Mouse (Mus musculus) heart, postnatal 10 days (tissue): Measurements from ENCODE around the gene Osbpl2. TPM values are rescaled to one million over a fixed set of nuclear protein-coding genes. Genes with fewer than 3 reads are reported as not detected.
"Not testable (repeated sequence)": the region's sequence is repeated elsewhere in the genome, so short reads cannot be mapped to it uniquely, and the experiment has no call there.

ENCODE experiments used
- DNase-seq, 2 experiments: peaks; one replicate each; pipeline ENCODE4 v3.0.0; 2021
- intact Hi-C: fragments of 180-260 bp; cut with DNase I; formaldehyde crosslinking; loops from one replicate; pipeline ENCODE4 v1.15.1; 2025
- total RNA-seq, 2 experiments: library from RNA; stranded (reverse); gene quantifications; 2 replicates each; pipeline ENCODE4 v1.2.3; 2021

Osbpl2 gene
- total RNA-seq, 2 experiments from 2014 or later, result 31.2 to 37.0 TPM

DNA sequence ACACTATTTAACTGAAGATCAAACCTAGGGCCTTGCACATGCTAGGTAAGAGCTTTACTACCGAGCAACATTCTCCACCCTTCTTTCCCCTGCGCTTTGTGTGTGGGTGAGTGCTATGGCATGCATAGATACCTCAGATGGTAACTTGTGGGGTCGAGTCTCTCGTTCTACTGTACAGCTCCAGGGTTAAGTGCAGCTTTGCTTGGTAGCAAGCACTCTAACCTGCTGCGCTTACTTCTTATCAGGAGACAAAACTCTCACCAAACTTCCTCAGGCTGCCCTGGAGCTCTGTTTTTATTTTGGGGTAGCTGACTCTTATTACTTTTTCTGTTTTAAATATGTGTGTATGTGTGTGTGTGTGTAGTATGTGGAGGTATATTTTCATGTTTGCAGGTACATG is 16.3 kb downstream of the Osbpl2 start:
- no peak for DNase-seq
- intact Hi-C loops, result no loop called here

DNA sequence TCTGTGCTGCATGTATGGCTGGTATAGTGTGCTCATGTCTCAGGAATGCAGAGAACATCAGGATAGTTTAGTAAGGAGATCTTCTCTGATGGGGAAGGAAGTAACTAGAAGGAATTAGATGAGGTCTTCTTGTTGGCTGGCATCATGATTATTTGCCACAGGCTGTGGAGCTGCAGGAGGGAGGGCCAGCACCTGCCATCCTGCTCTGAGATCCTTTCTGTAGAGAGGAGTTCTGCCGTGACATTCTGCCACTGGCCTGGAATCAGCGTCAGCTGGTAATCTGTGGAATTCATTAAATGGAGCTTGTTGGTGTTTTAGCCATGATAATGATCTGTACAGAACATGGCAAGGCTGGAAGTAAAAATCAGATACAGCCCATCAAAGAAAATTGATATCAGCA is 27.0 kb downstream of the Osbpl2 start:
- intact Hi-C loops, result no loop called here

DNA sequence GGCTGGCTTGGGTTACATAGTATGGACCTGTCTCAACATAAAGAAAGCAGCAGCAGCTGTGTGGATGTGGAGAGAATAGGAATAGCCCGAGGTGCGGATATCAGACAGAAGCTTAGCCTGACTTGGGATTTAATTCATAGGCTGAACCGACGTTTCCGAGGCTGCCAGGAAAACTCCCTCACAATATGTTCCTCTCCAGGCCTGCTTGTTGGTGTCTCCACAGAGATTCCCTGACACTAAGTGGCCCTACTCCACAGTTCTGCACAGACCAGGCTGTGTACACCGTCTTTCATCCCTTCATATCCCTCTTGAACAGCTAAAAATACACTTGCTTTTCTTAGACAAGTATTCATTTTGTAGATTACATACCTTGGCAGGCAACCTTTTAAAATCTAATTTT is 28.3 kb downstream of the Osbpl2 start:
- DNase-seq, result peak; percentile 20 to 23
- intact Hi-C loops, result no loop called here

More for the DNA sequence above, 27.0 kb downstream of the Osbpl2 start:
- no peak for DNase-seq

DNA sequence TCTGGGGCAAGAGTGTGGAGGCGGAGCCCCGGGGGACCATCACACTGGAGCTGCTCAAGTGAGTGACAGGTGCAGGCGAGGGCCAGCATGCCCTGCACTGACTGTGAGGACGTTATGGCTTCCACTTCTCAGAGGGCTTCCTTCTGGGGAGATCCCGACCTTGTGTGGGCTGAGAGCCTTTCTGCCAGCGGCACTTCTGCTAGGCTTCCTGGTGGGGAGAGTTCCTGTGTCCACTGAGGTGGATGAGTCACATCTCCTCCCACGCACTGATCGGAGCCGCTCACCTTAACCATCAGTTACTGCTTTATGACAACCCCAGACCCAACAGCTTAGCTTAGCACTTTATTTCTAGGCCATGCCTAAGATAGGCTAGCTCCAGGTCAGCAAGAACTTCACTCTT is 29.4 kb downstream of the Osbpl2 start:
- intact Hi-C loops, result no loop called here
- DNase-seq, result no peak

DNA sequence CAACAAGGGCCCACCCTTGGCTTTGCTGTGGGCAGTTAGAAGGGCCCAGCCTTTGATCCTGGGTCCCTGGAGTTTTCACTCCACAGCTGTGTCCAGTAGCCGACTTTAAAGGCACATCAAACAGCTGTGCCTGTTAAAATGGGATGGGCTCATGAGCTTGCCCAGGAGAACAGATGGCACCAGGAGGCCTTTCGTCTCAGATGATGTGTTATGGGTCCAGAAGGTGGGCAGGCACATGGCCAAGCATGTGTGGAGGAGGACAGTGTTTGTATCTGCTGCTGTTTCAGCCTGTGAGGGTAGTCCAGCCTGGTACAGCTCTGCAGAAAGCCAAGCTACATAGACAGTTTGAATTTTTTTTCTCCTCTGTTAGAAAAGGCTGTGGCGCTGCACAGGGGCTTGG is 35.7 kb downstream of the Osbpl2 start:
- intact Hi-C loops, result no loop called here
- no peak for DNase-seq

DNA sequence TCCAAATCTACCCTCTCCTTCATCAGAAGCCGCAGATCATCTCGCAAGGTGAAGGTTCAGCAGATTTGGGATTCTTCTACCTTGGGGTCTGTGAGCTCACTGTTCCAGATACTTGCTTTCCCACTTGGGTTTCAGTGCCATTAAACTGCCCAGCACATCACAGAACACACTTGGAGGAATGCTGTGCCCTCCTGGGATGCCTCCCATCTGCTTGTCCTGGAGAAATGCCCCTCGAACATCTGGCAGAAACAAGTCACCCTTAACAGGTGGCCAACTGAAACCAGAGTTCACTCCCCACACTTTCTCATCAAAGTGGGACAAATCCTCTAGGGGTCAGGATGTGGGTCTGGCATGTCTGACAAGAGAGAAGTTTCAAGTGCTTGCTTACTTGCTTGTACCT is 39.5 kb downstream of the Osbpl2 start:
- no peak for DNase-seq
- intact Hi-C loops, result no loop called here

DNA sequence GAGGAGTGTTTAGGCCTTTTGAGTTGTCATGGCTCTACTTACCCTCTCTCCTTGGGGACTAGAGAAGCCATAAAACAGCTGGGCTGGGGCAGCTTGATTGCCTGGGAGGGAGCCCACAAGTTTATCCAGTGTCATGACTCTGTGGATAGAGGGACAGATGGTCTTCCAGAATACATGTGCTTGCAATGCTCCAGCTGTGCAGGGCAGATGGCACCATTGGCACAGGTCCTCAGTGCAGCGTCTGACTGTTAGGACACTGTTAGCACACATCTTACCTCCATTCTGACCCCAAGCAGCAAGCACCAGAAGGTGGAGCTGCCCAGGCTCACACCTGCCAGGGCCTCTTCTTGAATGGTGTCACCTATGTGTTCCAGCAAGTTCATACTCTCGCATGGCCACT is 46.7 kb downstream of the Osbpl2 start:
- no peak for DNase-seq
- intact Hi-C loops, result no loop called here

DNA sequence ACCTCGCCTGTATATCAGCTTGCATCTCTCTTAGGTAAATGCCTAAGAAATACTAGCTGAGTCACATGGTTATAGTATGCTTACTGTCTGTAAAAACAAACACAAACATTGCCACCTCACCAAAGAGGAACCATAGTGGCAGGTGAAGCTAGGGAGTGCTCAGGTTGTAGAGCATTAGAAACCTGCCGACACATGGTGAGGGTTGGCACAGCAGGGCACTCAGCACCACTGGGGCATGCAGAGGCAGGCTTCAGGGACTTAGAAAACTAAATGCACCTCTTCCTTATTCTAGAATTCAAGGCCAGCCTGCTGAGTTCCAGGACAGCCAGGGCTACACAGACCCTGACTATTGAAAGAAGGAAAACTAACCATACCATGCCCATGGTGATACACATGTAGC is 47.8 kb downstream of the Osbpl2 start:
- DNase-seq, result no peak

DNA sequence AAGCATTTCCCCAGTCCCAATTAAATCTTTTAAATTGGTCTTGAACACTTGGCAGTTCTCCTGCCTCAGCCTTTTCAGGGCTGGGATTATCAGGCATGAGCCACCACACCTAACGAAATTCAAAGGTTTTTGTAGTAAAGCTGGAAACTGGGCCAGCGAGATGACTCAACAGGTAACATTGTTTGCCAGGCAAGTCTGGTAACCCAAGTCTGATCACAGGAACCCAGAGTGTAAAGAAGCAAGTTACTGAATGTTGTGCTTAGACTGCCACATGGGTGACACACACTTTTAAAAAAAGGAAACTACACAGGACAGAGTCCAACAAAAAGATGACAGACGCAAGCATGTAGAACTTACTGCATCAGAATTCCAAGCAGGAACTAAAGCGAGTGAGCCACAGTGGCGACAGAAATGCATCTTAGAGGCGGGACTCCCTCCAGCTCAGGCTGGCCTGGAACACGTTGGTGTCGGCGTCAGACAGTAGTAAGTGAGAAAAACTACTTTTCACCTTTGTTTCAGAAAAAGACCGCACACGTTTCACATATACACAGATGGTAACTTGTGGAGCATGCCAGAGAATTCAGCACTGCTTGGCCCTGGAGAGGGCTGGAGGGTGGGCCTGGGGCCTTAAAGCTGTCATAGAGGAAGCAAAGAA is 51.2 kb downstream of the Osbpl2 start:
- no peak for DNase-seq
- intact Hi-C loops, result loop anchor here (10.0 kb wide), 2 partner anchors 175 to 535 kb away; partner anchors contain the start of gene Dido1

More for the DNA sequence above, 47.8 kb downstream of the Osbpl2 start:
- intact Hi-C loops, result no loop called here

DNA sequence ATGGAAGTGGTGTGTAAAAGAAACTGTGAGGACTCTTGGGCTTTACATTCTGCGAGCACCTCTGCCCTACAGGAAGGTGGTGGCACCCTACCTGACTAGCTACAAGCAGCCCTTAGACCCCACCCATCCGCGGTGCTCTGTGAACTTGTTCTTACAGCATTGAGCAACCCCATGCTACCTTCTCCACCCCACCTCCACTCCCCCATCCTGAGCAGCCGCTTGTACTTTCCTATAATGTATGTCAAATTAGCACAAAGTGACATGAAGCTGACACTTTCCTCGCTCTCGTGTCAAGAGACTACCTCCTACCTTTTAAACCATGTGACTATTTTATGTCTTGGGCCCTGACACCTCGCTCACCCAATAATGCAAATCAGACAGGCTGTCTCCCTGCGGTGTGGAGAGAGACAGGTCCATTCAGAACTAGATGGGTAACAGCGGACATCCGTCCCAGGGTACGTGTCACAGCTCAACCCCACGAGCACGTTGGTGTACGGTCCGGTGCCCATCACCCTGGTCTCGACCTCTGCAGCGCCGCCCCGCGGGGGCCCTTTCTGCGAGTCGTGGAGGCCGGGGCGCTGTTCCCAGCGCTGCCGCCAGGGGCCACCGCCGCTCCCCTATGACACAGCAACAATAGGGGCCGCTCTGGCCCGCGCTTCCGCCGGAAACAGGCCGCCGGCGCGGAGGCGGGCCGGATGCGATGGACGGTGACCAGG is 51.9 kb downstream of the Osbpl2 start, which contains the start of gene Adrm1:
TSS of gene Adrm1 (plus strand) at position 680 of the 716 bp plus-strand sequence.
- intact Hi-C loops, result loop anchor here (10.0 kb wide), 2 partner anchors 174 to 534 kb away; partner anchors contain the start of gene Dido1
- peak; percentile 98 for DNase-seq

DNA sequence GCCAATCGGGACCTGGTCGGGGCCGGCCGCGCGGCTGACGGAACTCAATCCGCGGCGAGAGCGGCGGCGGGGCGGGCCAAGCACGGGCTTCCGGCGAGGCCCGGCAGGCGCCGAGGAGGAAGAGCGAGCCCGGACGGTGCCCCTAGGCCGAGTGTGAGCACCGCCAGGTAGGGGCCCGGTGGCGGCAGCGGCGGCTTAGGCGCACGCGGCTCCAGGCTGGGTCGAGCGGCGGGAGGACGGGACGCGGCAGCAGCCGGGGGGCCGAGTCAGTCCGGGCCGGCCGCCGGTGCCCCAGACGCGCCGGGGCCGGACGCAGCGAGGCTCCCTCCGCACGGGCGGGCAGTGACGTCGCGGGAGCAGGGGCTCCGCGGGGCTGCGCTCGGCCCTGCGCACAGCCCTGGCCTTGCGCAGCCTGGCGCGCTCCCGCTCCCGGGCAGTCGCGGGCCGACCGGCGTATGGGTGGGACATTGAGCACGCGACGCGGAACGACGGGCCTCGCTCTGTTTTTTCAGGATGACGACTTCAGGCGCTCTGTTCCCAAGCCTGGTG is 52.5 kb downstream of the Osbpl2 start:
- no peak for DNase-seq
- intact Hi-C loops, result loop anchor here (2.0 to 10.0 kb wide), 3 partner anchors 79 to 533 kb away; partner anchors contain the start of gene Dido1

DNA sequence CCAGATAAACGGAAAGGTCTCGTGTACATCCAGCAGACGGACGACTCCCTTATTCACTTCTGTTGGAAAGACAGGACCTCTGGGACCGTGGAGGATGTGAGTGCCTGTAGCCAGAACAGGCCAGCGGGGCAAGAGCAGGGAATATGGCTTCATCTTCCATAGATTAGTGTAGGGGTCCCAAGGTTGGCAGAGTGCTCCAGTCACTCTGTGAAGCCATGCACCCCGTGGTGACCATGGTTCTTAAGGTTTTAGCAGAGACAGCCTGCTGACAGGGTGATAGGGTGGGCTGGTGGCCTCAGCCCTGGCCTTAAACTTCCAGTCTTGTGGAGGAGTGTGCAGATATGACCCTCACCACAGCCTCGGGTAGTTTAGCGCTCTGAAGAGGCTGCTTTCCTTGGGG is 53.0 kb downstream of the Osbpl2 start:
- no peak for DNase-seq
- intact Hi-C loops, result loop anchor here (2.0 to 10.0 kb wide), 3 partner anchors 79 to 533 kb away; partner anchors contain the start of gene Dido1

DNA sequence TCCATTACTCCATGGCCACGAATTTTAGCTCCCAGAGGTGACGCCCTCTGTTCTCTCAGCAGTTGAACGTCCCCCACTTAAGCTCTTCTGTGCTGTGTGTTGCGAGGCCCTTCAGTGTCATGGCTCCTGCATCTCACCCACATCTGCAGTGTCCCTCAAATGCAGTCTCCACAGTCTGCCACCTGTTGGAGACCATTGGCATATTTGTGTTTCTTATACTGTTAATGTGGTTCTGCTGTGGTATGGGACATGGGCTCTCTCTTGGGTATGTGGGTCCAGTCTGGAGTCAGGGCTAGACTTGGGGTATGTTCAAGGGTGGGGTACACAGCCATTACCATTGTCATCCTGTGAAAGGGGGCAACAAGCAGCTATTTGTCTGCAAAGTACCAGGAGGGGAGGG is 54.1 kb downstream of the Osbpl2 start:
- no peak for DNase-seq
- intact Hi-C loops, result loop anchor here (2.0 to 10.0 kb wide), 3 partner anchors 78 to 532 kb away; partner anchors contain the start of gene Dido1

DNA sequence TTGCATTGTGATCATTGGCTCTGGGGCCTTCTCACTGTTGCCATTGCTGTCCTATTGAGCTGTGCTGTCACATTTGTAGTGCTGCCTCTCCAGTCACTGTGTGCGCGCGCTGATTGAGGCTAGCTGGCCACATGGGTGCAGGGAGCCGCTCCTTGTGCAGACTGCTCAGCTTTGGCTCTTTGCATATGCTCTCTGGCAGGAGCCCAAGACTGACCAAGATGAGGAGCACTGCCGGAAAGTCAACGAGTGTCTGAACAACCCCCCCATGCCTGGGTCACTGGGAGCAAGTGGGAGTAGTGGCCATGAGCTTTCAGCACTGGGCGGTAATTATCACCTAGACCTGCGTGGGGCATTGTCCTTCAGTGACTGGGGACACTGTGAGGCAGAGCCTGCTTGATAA is 54.6 kb downstream of the Osbpl2 start:
- intact Hi-C loops, result loop anchor here (2.0 to 10.0 kb wide), 3 partner anchors 77 to 531 kb away; partner anchors contain the start of gene Dido1
- DNase-seq, result not testable (repeated sequence)

DNA sequence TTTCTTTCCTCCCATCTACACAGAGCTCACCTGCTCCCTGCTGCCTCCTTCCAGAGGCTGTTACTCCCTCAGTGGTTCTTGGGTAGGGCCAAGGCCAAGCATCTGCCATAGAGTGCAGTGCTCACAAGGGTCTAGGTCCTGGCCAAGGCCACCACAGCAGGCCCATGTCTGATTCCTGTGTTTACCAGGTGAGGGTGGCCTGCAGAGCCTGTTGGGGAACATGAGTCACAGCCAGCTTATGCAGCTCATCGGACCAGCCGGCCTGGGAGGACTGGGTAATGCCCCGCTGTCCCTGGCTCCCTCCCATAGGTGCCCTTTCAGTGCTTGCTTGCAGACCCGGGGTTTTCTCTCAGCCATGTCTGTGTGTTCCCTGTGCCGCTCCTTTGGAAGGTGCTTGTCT is 55.0 kb downstream of the Osbpl2 start:
- no peak for DNase-seq
- intact Hi-C loops, result loop anchor here (10.0 kb wide), 2 partner anchors 171 to 531 kb away; partner anchors contain the start of gene Dido1

DNA sequence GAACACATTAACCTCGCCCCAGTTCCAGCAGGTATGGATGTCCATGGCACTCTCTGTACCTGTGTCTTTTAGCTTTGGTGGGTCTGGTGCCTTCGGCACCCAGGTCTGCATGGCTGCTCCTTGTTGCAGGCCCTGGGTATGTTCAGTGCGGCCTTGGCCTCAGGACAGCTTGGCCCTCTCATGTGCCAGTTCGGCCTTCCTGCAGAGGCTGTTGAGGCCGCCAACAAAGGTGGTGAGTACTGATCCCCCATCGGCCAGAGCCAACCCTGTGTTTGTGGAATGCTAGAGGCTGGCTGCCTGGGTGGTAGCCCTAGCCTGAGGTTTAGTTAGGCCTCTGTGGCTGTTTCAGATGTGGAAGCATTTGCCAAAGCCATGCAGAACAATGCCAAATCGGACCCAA is 56.6 kb downstream of the Osbpl2 start:
- DNase-seq, result no peak
- intact Hi-C loops, result loop anchor here (10.0 kb wide), 2 partner anchors 169 to 529 kb away; partner anchors contain the start of gene Dido1

DNA sequence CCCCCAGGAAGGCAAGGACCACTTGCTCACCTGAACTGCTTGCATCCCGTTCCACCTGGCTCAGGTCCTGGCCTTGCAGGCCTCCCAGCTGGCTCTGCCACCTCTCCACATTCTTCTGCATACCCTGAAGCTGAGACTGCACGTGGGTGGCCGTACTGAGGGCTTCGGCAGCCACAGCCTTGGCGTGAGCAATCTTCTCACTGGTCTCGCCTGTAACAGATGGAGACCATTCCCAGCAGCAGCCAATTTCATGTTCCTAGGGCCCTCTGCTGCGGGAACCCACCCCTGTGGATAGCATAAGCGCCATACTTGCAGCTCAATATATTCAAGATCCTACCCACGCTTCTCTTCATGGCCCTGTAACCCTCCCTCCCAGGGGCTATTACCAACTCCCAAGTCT is 62.4 kb downstream of the Osbpl2 start:
- intact Hi-C loops, result no loop called here
- DNase-seq, result no peak

DNA sequence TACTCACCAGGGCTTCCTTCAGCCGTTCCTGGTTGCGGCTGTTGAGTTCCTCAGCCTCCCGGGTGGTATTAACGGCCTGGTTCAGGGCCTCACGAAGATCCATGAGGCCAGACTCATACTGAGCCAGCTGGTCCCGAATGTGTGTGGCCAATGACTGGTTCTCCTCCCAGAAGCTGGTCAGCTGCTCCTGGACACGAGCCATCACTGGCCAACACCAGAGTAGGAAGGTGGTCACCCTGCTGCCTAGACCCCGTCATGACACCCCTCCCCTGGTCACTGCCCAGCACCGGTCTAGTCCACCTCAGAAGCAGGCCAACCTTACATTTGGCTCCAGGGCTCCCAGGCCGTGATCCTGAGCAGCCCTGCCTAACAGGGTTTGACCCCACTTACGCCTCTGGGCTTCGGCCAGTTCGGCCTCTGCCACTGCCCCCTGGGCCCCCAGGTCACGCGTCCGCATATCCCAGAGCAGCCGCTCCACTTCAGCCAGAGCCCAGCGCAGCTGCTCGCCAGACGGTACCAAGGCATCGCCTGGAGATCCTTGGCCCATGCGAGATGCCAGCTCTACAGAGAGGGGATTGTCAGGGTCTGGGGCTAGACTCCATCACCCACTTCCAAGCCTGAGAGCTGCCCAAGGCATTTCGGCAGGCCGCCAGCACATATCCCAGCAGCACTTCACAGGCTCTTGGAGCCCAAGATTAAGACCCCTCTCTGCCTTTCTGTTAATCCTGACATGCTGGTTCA is 65.1 kb downstream of the Osbpl2 start:
- intact Hi-C loops, result no loop called here
- DNase-seq, result no peak

DNA sequence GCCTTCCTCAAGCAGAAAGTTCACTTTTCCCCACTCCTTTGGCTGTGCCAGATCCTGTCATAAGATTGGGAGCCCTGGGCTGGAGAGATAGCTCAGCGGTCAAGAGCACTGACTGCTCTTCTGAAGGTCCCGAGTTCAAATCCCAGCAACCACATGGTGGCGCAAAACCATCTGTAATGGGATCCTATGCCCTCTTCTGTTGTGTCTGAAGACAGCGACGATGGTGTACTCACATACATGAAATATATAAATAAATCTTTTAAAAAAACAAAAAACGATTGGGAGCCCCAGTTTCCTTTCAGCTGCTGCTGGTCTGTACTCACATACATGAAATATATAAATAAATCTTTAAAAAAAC is 65.6 kb downstream of the Osbpl2 start:
- intact Hi-C loops, result no loop called here
- DNase-seq, result no peak

DNA sequence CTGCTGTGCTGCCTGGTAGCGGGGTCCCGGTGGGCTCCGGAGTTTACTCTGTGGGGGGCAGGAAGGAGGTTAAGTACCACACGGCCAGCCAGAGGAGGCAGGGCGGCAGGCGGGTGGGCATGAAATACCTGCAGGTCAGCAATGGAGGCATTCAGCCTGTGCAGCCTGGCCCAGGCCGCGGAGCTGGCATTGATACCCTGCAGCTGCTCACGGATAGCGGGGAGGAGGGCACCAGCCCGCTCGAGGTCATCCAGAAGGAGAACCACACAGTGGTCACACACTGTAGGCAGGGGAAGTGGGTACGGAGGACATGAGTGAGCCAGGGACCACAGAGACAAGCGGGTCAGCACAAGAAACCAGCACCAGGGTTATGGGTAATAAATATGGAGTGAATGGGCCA is 66.6 kb downstream of the Osbpl2 start:
- DNase-seq, result no peak
- intact Hi-C loops, result no loop called here

DNA sequence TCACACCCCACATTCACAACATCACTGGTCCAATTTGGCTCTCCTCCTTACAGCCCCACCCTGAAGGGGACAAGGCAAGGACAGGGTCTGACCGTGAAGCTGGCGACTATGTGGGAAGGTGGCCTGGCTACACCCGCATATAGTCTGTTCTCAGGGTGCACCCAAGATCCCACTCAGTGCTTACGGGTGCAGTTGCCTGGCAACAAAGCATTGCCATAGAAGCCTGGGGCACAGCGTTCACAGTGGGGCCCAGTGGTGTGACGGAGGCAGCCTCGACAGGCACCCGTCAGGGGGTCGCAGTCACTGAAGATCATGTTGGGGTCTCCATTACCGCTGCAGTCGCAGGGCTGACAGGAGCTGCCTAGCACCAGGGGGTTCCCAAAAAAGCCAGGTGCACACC is 68.3 kb downstream of the Osbpl2 start:
- DNase-seq, result no peak
- intact Hi-C loops, result no loop called here
